Mouse (Mus musculus) CH12.LX (cell line): ENCODE data around the gene Mst1. TPM values are rescaled to one million over a fixed set of nuclear protein-coding genes. Genes with fewer than 3 reads are reported as not detected.

Source experiments
- DNase-seq: peaks from one replicate; pipeline ENCODE4 v3.0.0-alpha.2; 2013; ENCODE audit errors: extremely low read depth
- H3K27ac ChIP-seq: 2 replicates; pipeline ENCODE4 v1.5.1; 2012; ENCODE audit warnings: low read depth, mild to moderate bottlenecking, control low read depth, moderate library complexity; ENCODE audit not compliant: insufficient read depth
- H3K27me3 ChIP-seq: replicated peaks from 2 replicates; pipeline ENCODE3; 2012; ENCODE audit warnings: inconsistent platforms
- H3K36me3 ChIP-seq, 2 experiments: replicated peaks in 1 of 2; 2 replicates each; pipeline versions ENCODE3 to v1.6.1; 2012; ENCODE audit warnings: inconsistent platforms in 1 of 2, low read length in 1 of 2, mild to moderate bottlenecking in 1 of 2, mixed read lengths in 1 of 2, moderate library complexity in 1 of 2; ENCODE audit not compliant: control insufficient read depth in 1 of 2, insufficient read depth in 1 of 2
- H3K4me1 ChIP-seq, 2 experiments: 2 replicates each; pipeline ENCODE4 v1.6.1; 2012; ENCODE audit warnings: inconsistent platforms in 1 of 2, moderate library complexity in 1 of 2; ENCODE audit not compliant: insufficient read depth in 2 of 2, control insufficient read depth in 1 of 2
- H3K4me2 ChIP-seq: 2 replicates; pipeline ENCODE4 v1.6.1; 2012; ENCODE audit warnings: low read depth, mild to moderate bottlenecking, control low read depth; ENCODE audit not compliant: poor library complexity, insufficient read depth, severe bottlenecking
- H3K4me3 ChIP-seq, 3 experiments: fragments of 150-350 bp in 1 of 3; sonication (generic) in 1 of 3; replicated peaks in 1 of 3; 2 replicates each; pipeline versions ENCODE3 to v1.5.1; 2011 to 2012; ENCODE audit warnings: low read depth in 2 of 3, low read length in 2 of 3, mild to moderate bottlenecking in 2 of 3, moderate library complexity in 2 of 3, control low read depth in 1 of 3, improper control_type of control experiment in 1 of 3, inconsistent platforms in 1 of 3, mixed read lengths in 1 of 3; ENCODE audit not compliant: poor library complexity in 1 of 3
- H3K79me2 ChIP-seq: replicated peaks from 2 replicates; pipeline ENCODE4 v1.6.1; 2012; ENCODE audit warnings: mild to moderate bottlenecking, moderate library complexity; ENCODE audit not compliant: control insufficient read depth, poor library complexity, insufficient read depth, severe bottlenecking; ENCODE audit errors: extremely low read depth
- H3K9ac ChIP-seq: 2 replicates; pipeline ENCODE4 v1.6.1; 2012; ENCODE audit warnings: low read depth, mild to moderate bottlenecking, control low read depth, moderate library complexity; ENCODE audit not compliant: insufficient read depth
- H3K9me3 ChIP-seq: replicated peaks from 2 replicates; pipeline ENCODE3; 2012; ENCODE audit warnings: low read length, inconsistent platforms, mixed read lengths
- BHLHE40 ChIP-seq: IDR thresholded peaks from 2 replicates; pipeline ENCODE4 v1.6.1; 2011; ENCODE audit warnings: mild to moderate bottlenecking, low read depth, low read length, improper control_type of control experiment
- CHD1 ChIP-seq: IDR thresholded peaks from 2 replicates; pipeline ENCODE4 v1.6.1; 2012; ENCODE audit warnings: low read depth, low read length, improper control_type of control experiment, inconsistent platforms
- CHD2 ChIP-seq: IDR thresholded peaks from 2 replicates; pipeline ENCODE4 v1.6.1; 2011; ENCODE audit warnings: low read length, improper control_type of control experiment
- CTCF ChIP-seq, 2 experiments: IDR thresholded peaks in 1 of 2; conservative IDR thresholded peaks in 1 of 2; 2 replicates each; pipeline ENCODE4 v1.5.1; 2011 to 2012; ENCODE audit warnings: low read depth in 2 of 2, low read length in 2 of 2, improper control_type of control experiment in 1 of 2, inconsistent platforms in 1 of 2, mild to moderate bottlenecking in 1 of 2, moderate library complexity in 1 of 2
- E2F4 ChIP-seq: IDR thresholded peaks from 2 replicates; pipeline ENCODE4 v1.6.1; 2011; ENCODE audit warnings: low read depth, low read length, improper control_type of control experiment; ENCODE audit not compliant: insufficient replicate concordance
- ELF1 ChIP-seq: IDR thresholded peaks from 2 replicates; pipeline ENCODE4 v1.6.1; 2014; ENCODE audit warnings: low read depth, mild to moderate bottlenecking, inconsistent platforms, low read length, improper control_type of control experiment
- ETS1 ChIP-seq: conservative IDR thresholded peaks from 2 replicates; pipeline ENCODE4 v1.6.1; 2012; ENCODE audit warnings: low read depth, mild to moderate bottlenecking, inconsistent platforms, low read length, improper control_type of control experiment, moderate library complexity
- HCFC1 ChIP-seq: IDR thresholded peaks from 2 replicates; pipeline ENCODE4 v1.6.1; 2012; ENCODE audit warnings: low read depth, mild to moderate bottlenecking, inconsistent platforms, low read length, improper control_type of control experiment
- MEF2A ChIP-seq: IDR thresholded peaks from 2 replicates; pipeline ENCODE4 v1.6.1; 2014; ENCODE audit warnings: low read depth, mild to moderate bottlenecking, inconsistent platforms, low read length, improper control_type of control experiment, borderline replicate concordance
- PAX5 ChIP-seq: IDR thresholded peaks from 2 replicates; pipeline ENCODE4 v1.6.1; 2012; ENCODE audit warnings: low read length, inconsistent platforms, mixed read lengths
- POLR2A ChIP-seq: IDR thresholded peaks from 2 replicates; pipeline ENCODE4 v1.6.1; 2011; ENCODE audit warnings: low read depth, mild to moderate bottlenecking, improper control_type of control experiment, low read length
- SIN3A ChIP-seq: IDR thresholded peaks from 2 replicates; pipeline ENCODE4 v1.6.1; 2012; ENCODE audit warnings: low read length, improper control_type of control experiment, inconsistent platforms
- TCF12 ChIP-seq: IDR thresholded peaks from 2 replicates; pipeline ENCODE4 v1.6.1; 2014; ENCODE audit warnings: low read depth, mild to moderate bottlenecking, inconsistent platforms, low read length, improper control_type of control experiment
- USF1 ChIP-seq: IDR thresholded peaks from 2 replicates; pipeline ENCODE4 v1.6.1; 2014; ENCODE audit warnings: low read depth, mild to moderate bottlenecking, inconsistent platforms, low read length, improper control_type of control experiment
- USF2 ChIP-seq: conservative IDR thresholded peaks from 2 replicates; pipeline ENCODE4 v1.6.1; 2011; ENCODE audit warnings: low read depth, low read length, improper control_type of control experiment
- ZC3H11A ChIP-seq: IDR thresholded peaks from 2 replicates; pipeline ENCODE4 v1.6.1; 2012; ENCODE audit warnings: low read depth, mild to moderate bottlenecking, inconsistent platforms, low read length, improper control_type of control experiment
- dilution Hi-C: fragments of 300-500 bp; cut with MboI; formaldehyde crosslinking; loops from 2 replicates; pipeline ENCODE4 v1.14.3; 2020; ENCODE audit warnings: low sequenced_read_pairs; ENCODE audit not compliant: extremely low pct_unique_long_range_greater_than_20kb, extremely low pct_ligation_motif_present
- in situ Hi-C: fragments of 300-500 bp; cut with MboI; formaldehyde crosslinking; loops from 3 replicates; pipeline ENCODE4 v1.14.3; 2019; ENCODE audit warnings: low sequenced_read_pairs, low pct_ligation_motif_present, low pct_unique_long_range_greater_than_20kb, mixed read lengths
- polyA plus RNA-seq: library from polyadenylated mRNA; unstranded; fragments of >175 nt; gene quantifications from 2 replicates; pipeline ENCODE4 v1.2.1, GENCODE M21; 2012; ENCODE audit warnings: low read depth; ENCODE audit not compliant: insufficient read length
- total RNA-seq, 2 experiments: library from RNA; depleted of rRNA; stranded (reverse); fragments of 300-350 nt in 1 of 2; fragments of >200 nt in 1 of 2; gene quantifications; 2 replicates each; pipeline ENCODE4 v1.2.3; 2012 to 2014

The Mst1 gene
- total and polyA plus RNA-seq, 3 experiments = 16.9 to 59.6 (median 21.4) TPM

- dilution Hi-C loops (no loop called here), in situ Hi-C loops (no loop called here)
- H3K27me3 ChIP-seq = no peaks in the 10 kb centered on the region
- H3K9ac ChIP-seq = no peak overlapping the region
- H3K4me3 ChIP-seq = no peak overlapping the region
- H3K4me2 ChIP-seq = no peak overlapping the region
- peaks cover 5 to 12% of the 10 kb centered on the region in 2 experiments for H3K4me1 ChIP-seq
- H3K27ac ChIP-seq = no peak overlapping the region
- H3K36me3 ChIP-seq = peaks cover 2 to 65% of the 10 kb centered on the region in 2 experiments
- DNase-seq = no peak
- no peaks in the 10 kb centered on the region for H3K79me2 ChIP-seq
- H3K9me3 ChIP-seq = no peaks in the 10 kb centered on the region
- TF ChIP-seq POLR2A (no peak), E2F4 (no peak), CHD1 (no peak), BHLHE40 (no peak), HCFC1 (no peak)
Measured at GRCm38 (mm10) chr9:108115290-108116077, 35.2 kb downstream of the Mst1 start.

DNA sequence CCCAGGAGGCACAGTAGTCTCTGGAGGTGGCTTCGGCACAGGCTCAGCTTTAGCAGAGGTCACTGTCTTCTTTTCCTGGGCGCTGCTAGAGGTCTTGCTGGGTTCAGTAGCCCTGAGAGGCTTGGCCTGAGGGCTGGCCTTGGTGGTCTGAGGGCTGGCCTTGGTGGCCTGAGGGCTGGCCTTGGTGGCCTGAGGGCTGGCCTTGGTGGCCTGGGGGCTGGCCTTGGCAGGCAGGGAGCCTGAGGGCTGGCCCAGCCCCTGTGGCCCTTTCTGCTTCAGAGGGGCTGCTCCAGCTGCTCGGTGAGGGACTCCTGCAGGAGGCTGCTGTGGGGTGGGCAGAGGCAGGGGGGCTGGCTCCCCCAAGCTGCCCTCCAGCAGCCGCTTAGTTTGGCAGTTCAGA is 36.9 kb downstream of the Mst1 start:
- Histone ChIP-seq H3K9me3 (no peaks in the 10 kb centered on the region), H3K79me2 (no peaks in the 10 kb centered on the region), H3K4me2 (no peak overlapping the region), H3K9ac (no peak overlapping the region), H3K27ac (no peak overlapping the region), H3K27me3 (no peaks in the 10 kb centered on the region), H3K4me1 (peaks cover 15 to 29% of the 10 kb centered on the region in 2 experiments), H3K4me3 (no peak overlapping the region), H3K36me3 (peaks cover 0 to 48% of the 10 kb centered on the region in 2 experiments)
- TF ChIP-seq MEF2A (no peak), PAX5 (no peak), TCF12 (no peak)
- in situ Hi-C loops (no loop called here), dilution Hi-C loops (no loop called here)
- DNase-seq = no peak

GRCm38 (mm10) chr9:108119891-108120411 is 39.7 kb downstream of the Mst1 start:
- DNase-seq = no peak
- H3K4me3 ChIP-seq = no peak overlapping the region
- H3K79me2 ChIP-seq = no peaks in the 10 kb centered on the region
- H3K9me3 ChIP-seq = no peaks in the 10 kb centered on the region
- H3K36me3 ChIP-seq = peaks cover 0 to 21% of the 10 kb centered on the region in 2 experiments
- no peak overlapping the region for H3K4me2 ChIP-seq
- no peak overlapping the region for H3K27ac ChIP-seq
- no peak overlapping the region for H3K9ac ChIP-seq
- dilution Hi-C loops (no loop called here), in situ Hi-C loops (no loop called here)
- no peaks in the 10 kb centered on the region for H3K27me3 ChIP-seq
- peaks cover 23 to 51% of the 10 kb centered on the region in 2 experiments for H3K4me1 ChIP-seq
- no peak for TF ChIP-seq USF1
- TF ChIP-seq SIN3A = no peak
- no peak for TF ChIP-seq CHD2
- no peak for TF ChIP-seq CTCF (conservative IDR thresholded peaks at IDR 0.05 in 1 of 2, IDR thresholded peaks at IDR 0.05 in 1 of 2; ENCODE audit: low read depth in 2 of 2, low read length in 2 of 2)
- no peak for TF ChIP-seq ZC3H11A
- TF ChIP-seq USF2 = no peak
- no peak for TF ChIP-seq ETS1
- TF ChIP-seq ELF1 = no peak
- TF ChIP-seq E2F4 = no peak
